10 mouse cellular contexts compared by ENCODE assay signal in the genomic region with DNA sequence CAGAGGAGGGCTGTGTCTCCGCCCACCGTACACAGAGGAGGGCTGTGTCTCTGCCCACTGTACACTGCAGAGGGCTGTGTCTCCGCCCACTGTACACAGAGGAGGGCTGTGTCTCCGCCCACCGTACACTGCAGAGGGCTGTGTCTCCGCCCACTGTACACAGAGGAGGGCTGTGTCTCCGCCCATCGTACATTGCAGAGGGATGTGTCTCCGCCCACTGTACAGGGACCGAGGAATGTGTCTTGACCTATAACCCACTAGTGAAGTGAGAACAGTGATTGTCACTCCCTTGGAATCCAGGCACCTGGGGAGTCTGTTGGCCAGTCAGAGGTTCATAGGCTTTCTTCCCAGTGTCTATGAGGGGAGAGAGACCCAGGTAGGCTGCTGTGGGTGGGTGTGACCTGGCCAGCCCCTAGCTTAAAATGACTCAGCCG. TPM values are rescaled to one million over a fixed set of nuclear protein-coding genes. Genes with fewer than 3 reads are reported as not detected.
DNase-seq lines count a peak whose midpoint lies in the region; ATAC-seq lines count a peak whose summit lies in the region.
"Had no signal": no experiment of that assay in that cellular context is flagged by ENCODE, and none has a peak within 500 bp of the region (broad histone marks: within the 10 kb centered on the region; RNA-seq: fewer than 3 reads in every experiment).

No protein-coding gene starts in this region.

- H3K4me1 ChIP-seq in liver, embryonic 12.5 days, result peaks cover 54% of the 10 kb centered on the region

- no peak overlapping the region for H3K9ac ChIP-seq in liver, embryonic 12.5 days
- H3K9ac ChIP-seq: embryonic facial prominence, embryonic 15.5 days had no signal

- WGBS in liver, embryonic 12.5 days (ENCODE audit: insufficient replicate concordance), result 18% methylated on average over 11 of the region's 11 CpGs

- H3K36me3 ChIP-seq in liver, embryonic 12.5 days, result no peaks in the 10 kb centered on the region
- H3K36me3 ChIP-seq: embryonic facial prominence, embryonic 15.5 days had no signal

- H3K4me3 ChIP-seq in liver, embryonic 12.5 days, result no peak overlapping the region
- H3K4me3 ChIP-seq: embryonic facial prominence, embryonic 15.5 days had no signal

- peak; percentile 85 for DNase-seq in heart, adult 11 months
- DNase-seq in heart, adult 9 months (ENCODE audit: low spot score in 2 of 2), result no peak
- peak; percentile 68 for DNase-seq in thymus, postnatal 4 days
- DNase-seq in thymus, adult 18-20 months, result no peak
- no peak for DNase-seq in kidney, postnatal 25 days
- DNase-seq in Muller cell, postnatal 12 days (ENCODE audit: inconsistent ontology term), result no peak
- DNase-seq in frontal cortex, postnatal 25 days (ENCODE audit: low spot score in 2 of 2), result no peak
- DNase-seq: lung, postnatal 36 days had no signal

- peak; percentile 84 for ATAC-seq in liver, embryonic 12.5 days

- peak overlapping the region; percentile 57; the same call in 1 of the 2 replicates for H3K27ac ChIP-seq in liver, embryonic 12.5 days
- H3K27ac ChIP-seq: embryonic facial prominence, embryonic 15.5 days had no signal

- no peaks in the 10 kb centered on the region for H3K27me3 ChIP-seq in liver, embryonic 12.5 days (replicated peaks)
- H3K27me3 ChIP-seq: embryonic facial prominence, embryonic 15.5 days had no signal

- H3K9me3 ChIP-seq in liver, embryonic 12.5 days (replicated peaks), result no peaks in the 10 kb centered on the region
- H3K9me3 ChIP-seq: embryonic facial prominence, embryonic 15.5 days had no signal

- H3K4me2 ChIP-seq in liver, embryonic 12.5 days, result peak overlapping the region; percentile 33
- H3K4me2 ChIP-seq: embryonic facial prominence, embryonic 15.5 days had no signal

RNA-seq across cellular contexts. Expression of a gene that starts 36.6 kb away (rescaled TPM):
- polyA plus RNA-seq in liver, embryonic 12.5 days (2016; fragmentation: Nextera tagmentation; extraction: Ambion mirVana), result 305 and 313 TPM in 2 replicates

RNA-seq across cellular contexts. Expression of a gene that starts 57.0 kb away (rescaled TPM):
- 117 and 119 TPM in 2 replicates for polyA plus RNA-seq in liver, embryonic 12.5 days (2016; fragmentation: Nextera tagmentation; extraction: Ambion mirVana)

Comparison
In these comparisons a context has a peak if more than half of its experiments do, and no peak if none do; other contexts are left out.
1. DNase-seq: peak in heart, adult 11 months (single experiment) and thymus, postnatal 4 days (single experiment); none in heart, adult 9 months (0 of 2), thymus, adult 18-20 months (0 of 2), kidney, postnatal 25 days (0 of 2), Muller cell, postnatal 12 days (single experiment) and frontal cortex, postnatal 25 days (0 of 2).